Mouse (Mus musculus): ENCODE measurements around the gene Ltb. TPM values are rescaled to one million over a fixed set of nuclear protein-coding genes. Genes with fewer than 3 reads are reported as not detected.

Ltb gene
- polyA plus RNA-seq, 1 experiment from 2014 or later: 1.2 TPM

GRCm38 (mm10) chr17:35241305-35242014 lies 47.2 kb downstream of the Ltb start, which contains the start of gene Ddx39b:
TSS of gene Ddx39b (plus strand) at chr17:35241746.
- peak; percentile 84 for ATAC-seq (ENCODE audit: insufficient read depth)
- H3K27me3 ChIP-seq: no peaks in the 10 kb centered on the region
- H3K36me3 ChIP-seq (replicated peaks): peaks cover 35% of the 10 kb centered on the region
- no peaks in the 10 kb centered on the region for H3K9me3 ChIP-seq (replicated peaks)
- H3K4me2 ChIP-seq: peak within 1 kb of the TSS; percentile 84
- H3K27ac ChIP-seq (replicated peaks): peak within 1 kb of the TSS; percentile 94
- WGBS (ENCODE audit: insufficient replicate concordance): under 1% methylated on average over 69 of the region's 69 CpGs
- H3K4me1 ChIP-seq (replicated peaks): peaks cover 57% of the 10 kb centered on the region
- H3K9ac ChIP-seq: peak within 1 kb of the TSS; percentile 94
- H3K4me3 ChIP-seq (replicated peaks): peak within 1 kb of the TSS; percentile 93

GRCm38 (mm10) chr17:35242015-35242941 lies 48.0 kb downstream of the Ltb start:
- H3K4me2 ChIP-seq: peak overlapping the region; percentile 84
- peak; percentile 49 for ATAC-seq (ENCODE audit: insufficient read depth)
- peak overlapping the region; percentile 94 for H3K9ac ChIP-seq
- H3K36me3 ChIP-seq (replicated peaks): peaks cover 43% of the 10 kb centered on the region
- no peaks in the 10 kb centered on the region for H3K27me3 ChIP-seq
- H3K4me3 ChIP-seq (replicated peaks): peak overlapping the region; percentile 93
- H3K27ac ChIP-seq (replicated peaks): peak overlapping the region; percentile 94
- peaks cover 60% of the 10 kb centered on the region for H3K4me1 ChIP-seq (replicated peaks)
- WGBS (ENCODE audit: insufficient replicate concordance): under 1% methylated on average over 55 of the region's 55 CpGs
- no peaks in the 10 kb centered on the region for H3K9me3 ChIP-seq (replicated peaks)

- H3K4me3 ChIP-seq (replicated peaks): peak overlapping the region; percentile 93
- H3K4me2 ChIP-seq: peak overlapping the region; percentile 84
- peak overlapping the region; percentile 94 for H3K27ac ChIP-seq (replicated peaks)
- no peaks in the 10 kb centered on the region for H3K27me3 ChIP-seq
- peaks cover 61% of the 10 kb centered on the region for H3K4me1 ChIP-seq (replicated peaks)
- peaks cover 51% of the 10 kb centered on the region for H3K36me3 ChIP-seq (replicated peaks)
- no peak for ATAC-seq (ENCODE audit: insufficient read depth)
- no peaks in the 10 kb centered on the region for H3K9me3 ChIP-seq (replicated peaks)
- peak overlapping the region; percentile 94 for H3K9ac ChIP-seq
- 5% methylated on average over 16 of the region's 16 CpGs for WGBS (ENCODE audit: insufficient replicate concordance)
Measured at GRCm38 (mm10) chr17:35243086-35243485, 48.8 kb downstream of the Ltb start.

- no peak for ATAC-seq (ENCODE audit: insufficient read depth)
- WGBS (ENCODE audit: insufficient replicate concordance): 82% methylated on average over 2 of the region's 2 CpGs
- H3K27me3 ChIP-seq: no peaks in the 10 kb centered on the region
- H3K4me2 ChIP-seq: peak overlapping the region; percentile 84
- H3K9ac ChIP-seq: 0 out of 2 replicates have a peak overlapping the region, but pooled peaks have one; percentile 30
- H3K27ac ChIP-seq (replicated peaks): no peak overlapping the region
- H3K4me1 ChIP-seq (replicated peaks): peaks cover 56% of the 10 kb centered on the region
- no peaks in the 10 kb centered on the region for H3K9me3 ChIP-seq (replicated peaks)
- H3K4me3 ChIP-seq (replicated peaks): peak overlapping the region; percentile 93; the same call in 1 of the 2 replicates
- peaks cover 70% of the 10 kb centered on the region for H3K36me3 ChIP-seq (replicated peaks)
Measured at GRCm38 (mm10) chr17:35244999-35245398, 50.8 kb downstream of the Ltb start.

Small RNA genes within 50 kb of the gene (microRNA-seq; reads per million reads assigned to microRNA genes)
- not detected for gene Mir6973a
- gene Mir6974: not detected
- gene Mir6975: 2.0 reads per million

Other genes with a start within 250 kb of the Ltb start
- 0.06 and 0.14 TPM in 2 replicates for gene Hspa1b, start 235.2 kb upstream of the Ltb start, polyA plus RNA-seq (2015; fragmentation: Nextera tagmentation; extraction: Ambion mirVana)
- gene Gm20481, start 224.5 kb upstream of the Ltb start, polyA plus RNA-seq (2015; fragmentation: Nextera tagmentation; extraction: Ambion mirVana): 0.32 TPM in 1 of 2 replicates, not detected in the other
- 0.96 and 1.6 TPM in 2 replicates for gene Hspa1a, start 222.3 kb upstream of the Ltb start, polyA plus RNA-seq (2015; fragmentation: Nextera tagmentation; extraction: Ambion mirVana)
- 0.25 and 0.31 TPM in 2 replicates for gene Hspa1l, start 221.7 kb upstream of the Ltb start, polyA plus RNA-seq (2015; fragmentation: Nextera tagmentation; extraction: Ambion mirVana)
- gene Lsm2, start 212.6 kb upstream of the Ltb start, polyA plus RNA-seq (2015; fragmentation: Nextera tagmentation; extraction: Ambion mirVana): 120 and 123 TPM in 2 replicates
- 99.0 and 133 TPM in 2 replicates for gene Vars, start 193.5 kb upstream of the Ltb start, polyA plus RNA-seq (2015; fragmentation: Nextera tagmentation; extraction: Ambion mirVana)
- gene Vwa7, start 177.9 kb upstream of the Ltb start, polyA plus RNA-seq (2015; fragmentation: Nextera tagmentation; extraction: Ambion mirVana): 0.09 and 0.12 TPM in 2 replicates
- gene Sapcd1, start 166.4 kb upstream of the Ltb start, polyA plus RNA-seq (2015; fragmentation: Nextera tagmentation; extraction: Ambion mirVana): 2.2 and 2.3 TPM in 2 replicates
- 3.4 and 4.3 TPM in 2 replicates for gene Msh5, start 147.7 kb upstream of the Ltb start, polyA plus RNA-seq (2015; fragmentation: Nextera tagmentation; extraction: Ambion mirVana)
- 120 and 122 TPM in 2 replicates for gene Clic1, start 144.5 kb upstream of the Ltb start, polyA plus RNA-seq (2015; fragmentation: Nextera tagmentation; extraction: Ambion mirVana)
- gene Ddah2, start 135.4 kb upstream of the Ltb start, polyA plus RNA-seq (2015; fragmentation: Nextera tagmentation; extraction: Ambion mirVana): 18.6 and 22.8 TPM in 2 replicates
- gene Ly6g6c, start 129.1 kb upstream of the Ltb start, polyA plus RNA-seq (2015; fragmentation: Nextera tagmentation; extraction: Ambion mirVana): 0.21 and 0.40 TPM in 2 replicates
- gene Mpig6b, start 128.3 kb upstream of the Ltb start, polyA plus RNA-seq (2015; fragmentation: Nextera tagmentation; extraction: Ambion mirVana): 3.2 and 4.4 TPM in 2 replicates
- gene Ly6g6e, start 117.5 kb upstream of the Ltb start, polyA plus RNA-seq (2015; fragmentation: Nextera tagmentation; extraction: Ambion mirVana): 0.12 and 0.26 TPM in 2 replicates
- 0.41 and 0.70 TPM in 2 replicates for gene Ly6g6d, start 116.4 kb upstream of the Ltb start, polyA plus RNA-seq (2015; fragmentation: Nextera tagmentation; extraction: Ambion mirVana)
- 5.1 and 7.0 TPM in 2 replicates for gene Ly6g6f, start 108.8 kb upstream of the Ltb start, polyA plus RNA-seq (2015; fragmentation: Nextera tagmentation; extraction: Ambion mirVana)
- 50.0 and 53.2 TPM in 2 replicates for gene Abhd16a, start 105.2 kb upstream of the Ltb start, polyA plus RNA-seq (2015; fragmentation: Nextera tagmentation; extraction: Ambion mirVana)
- gene Ly6g5c, start 86.2 kb upstream of the Ltb start, polyA plus RNA-seq (2015; fragmentation: Nextera tagmentation; extraction: Ambion mirVana): not detected in 2 replicates
- gene Ly6g5b, start 79.0 kb upstream of the Ltb start, polyA plus RNA-seq (2015; fragmentation: Nextera tagmentation; extraction: Ambion mirVana): 0.23 and 0.24 TPM in 2 replicates
- 12.8 and 15.5 TPM in 2 replicates for gene Gpank1, start 73.0 kb upstream of the Ltb start, polyA plus RNA-seq (2015; fragmentation: Nextera tagmentation; extraction: Ambion mirVana)
- gene Csnk2b, start 72.4 kb upstream of the Ltb start, polyA plus RNA-seq (2015; fragmentation: Nextera tagmentation; extraction: Ambion mirVana): 125 TPM in 2 replicates
- gene D17H6S53E, start 68.1 kb upstream of the Ltb start, polyA plus RNA-seq (2015; fragmentation: Nextera tagmentation; extraction: Ambion mirVana): 2.2 and 2.5 TPM in 2 replicates
- 853 and 907 TPM in 2 replicates for gene Apom, start 62.4 kb upstream of the Ltb start, polyA plus RNA-seq (2015; fragmentation: Nextera tagmentation; extraction: Ambion mirVana)
- gene Bag6, start 59.3 kb upstream of the Ltb start, polyA plus RNA-seq (2015; fragmentation: Nextera tagmentation; extraction: Ambion mirVana): 19.3 and 20.0 TPM in 2 replicates
- 46.9 and 52.2 TPM in 2 replicates for gene Prrc2a, start 29.5 kb upstream of the Ltb start, polyA plus RNA-seq (2015; fragmentation: Nextera tagmentation; extraction: Ambion mirVana)
- 20.5 and 22.2 TPM in 2 replicates for gene Aif1, start 18.4 kb upstream of the Ltb start, polyA plus RNA-seq (2015; fragmentation: Nextera tagmentation; extraction: Ambion mirVana)
- gene Lst1, start 6.0 kb upstream of the Ltb start, polyA plus RNA-seq (2015; fragmentation: Nextera tagmentation; extraction: Ambion mirVana): 40.1 and 40.2 TPM in 2 replicates
- 0.31 and 0.36 TPM in 2 replicates for gene Tnf, start 7.6 kb downstream of the Ltb start, polyA plus RNA-seq (2015; fragmentation: Nextera tagmentation; extraction: Ambion mirVana)
- 0.06 TPM in 1 of 2 replicates, not detected in the other for gene Lta, start 10.9 kb downstream of the Ltb start, polyA plus RNA-seq (2015; fragmentation: Nextera tagmentation; extraction: Ambion mirVana)
- 0.24 TPM in 1 of 2 replicates, not detected in the other for gene Gm16181, start 26.4 kb downstream of the Ltb start, polyA plus RNA-seq (2015; fragmentation: Nextera tagmentation; extraction: Ambion mirVana)
- gene Atp6v1g2, start 39.2 kb downstream of the Ltb start, polyA plus RNA-seq (2015; fragmentation: Nextera tagmentation; extraction: Ambion mirVana): 0.58 and 0.63 TPM in 2 replicates
- gene Nfkbil1, start 41.4 kb downstream of the Ltb start, polyA plus RNA-seq (2015; fragmentation: Nextera tagmentation; extraction: Ambion mirVana): 3.2 and 3.6 TPM in 2 replicates
- 141 and 150 TPM in 2 replicates for gene Ddx39b, start 47.3 kb downstream of the Ltb start, polyA plus RNA-seq (2015; fragmentation: Nextera tagmentation; extraction: Ambion mirVana)
- 99.7 and 119 TPM in 2 replicates for gene H2-D1, start 68.3 kb downstream of the Ltb start, polyA plus RNA-seq (2015; fragmentation: Nextera tagmentation; extraction: Ambion mirVana)
- gene H2-Q1, start 126.0 kb downstream of the Ltb start, polyA plus RNA-seq (2015; fragmentation: Nextera tagmentation; extraction: Ambion mirVana): 0.58 and 0.70 TPM in 2 replicates
- gene H2-Q2, start 147.8 kb downstream of the Ltb start, polyA plus RNA-seq (2015; fragmentation: Nextera tagmentation; extraction: Ambion mirVana): 0.94 and 1.4 TPM in 2 replicates
- 2.2 and 2.7 TPM in 2 replicates for gene H2-Q4, start 185.2 kb downstream of the Ltb start, polyA plus RNA-seq (2015; fragmentation: Nextera tagmentation; extraction: Ambion mirVana)
- 9.5 and 11.9 TPM in 2 replicates for gene H2-Q6, start 230.4 kb downstream of the Ltb start, polyA plus RNA-seq (2015; fragmentation: Nextera tagmentation; extraction: Ambion mirVana)
- 18.4 and 18.7 TPM in 2 replicates for gene H2-Q7, start 244.7 kb downstream of the Ltb start, polyA plus RNA-seq (2015; fragmentation: Nextera tagmentation; extraction: Ambion mirVana)

Measured in liver, embryonic 15.5 days (tissue).